Mouse (Mus musculus): ENCODE measurements at regions not wholly inside any gene's neighbourhood (a gene's known extent, or its start where the extent isn't known, plus 50 kb on each side); places are given as distances from the start of the nearest gene placed in this dataset.

- TF ChIP-seq CTCF (IDR thresholded peaks at IDR 0.05; ENCODE audit: borderline replicate concordance, insufficient read depth, low read depth, low read length) (no peak), POLR2A (IDR thresholded peaks at IDR 0.05; ENCODE audit: borderline replicate concordance, insufficient read depth, low read length) (no peak)
These were observed 230.4 kb upstream of the Sgcd start for GRCm38 (mm10) chr11:48219157-48219556.
